Mouse (Mus musculus) adrenal gland (tissue): ENCODE data around the gene Wls.

Experiments used
- intact Hi-C: fragments of 180-260 bp; cut with DNase I; formaldehyde crosslinking; loops from one replicate; pipeline ENCODE4 v1.15.1; 2025
- long read RNA-seq, 2 experiments: library from polyadenylated mRNA; unstranded; transcript quantifications; one replicate each; pipeline ENCODE4 v2.0.0; 2020; ENCODE audit warnings: borderline replicate concordance in 1 of 2; ENCODE audit not compliant: insufficient replicate concordance in 1 of 2

Gene Wls
- long read RNA-seq, experiment 1, transcript Wls-201 (12 exons, 3,559 nt): major isoform, 26 of 42 reads
- long read RNA-seq, experiment 1, partial matches to known transcripts: 6 of 42 reads
- long read RNA-seq, experiment 1, other reads (novel, unspliced or antisense): 5 of 42 reads
- long read RNA-seq, experiment 2, transcript Wls-201 (12 exons, 3,559 nt): major isoform, 25 of 50 reads
- long read RNA-seq, experiment 2, partial matches to known transcripts: 10 of 50 reads
- long read RNA-seq, experiment 2, other reads (novel, unspliced or antisense): 12 of 50 reads

DNA sequence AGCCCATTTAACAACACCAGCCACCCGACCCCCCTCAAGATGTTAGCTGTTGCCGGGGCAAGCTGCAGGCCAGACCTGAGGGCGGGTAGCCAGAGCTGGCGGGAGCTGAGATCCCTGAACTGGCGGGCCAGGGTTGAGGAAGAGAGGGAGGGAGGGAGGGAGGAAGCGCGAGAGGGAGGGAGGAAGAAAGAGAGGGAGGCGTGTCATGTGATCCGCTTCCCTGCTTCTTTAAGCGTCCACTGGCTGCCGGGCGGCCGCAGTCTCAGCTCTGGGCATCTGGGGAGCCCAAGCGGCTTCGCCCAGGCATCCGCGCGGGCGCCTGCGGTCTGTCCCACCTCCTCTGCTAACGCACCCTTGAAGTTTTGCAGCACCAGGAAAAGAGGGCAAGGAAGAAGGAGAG is at the start of gene Wls:
Gene Wls (plus strand): TSS at position 192 of the 400 bp plus-strand sequence.
- intact Hi-C loops: no loop called here

- intact Hi-C loops: no loop called here
These were observed 49.7 kb upstream of the Wls start for GRCm38 (mm10) chr3:159789781-159790180.

GRCm38 (mm10) chr3:159831535-159831934 is 7.9 kb upstream of the Wls start:
- intact Hi-C loops: no loop called here

- intact Hi-C loops: loop anchor here (5.0 kb wide), 1 partner anchor 47 kb away; no protein-coding TSS in a partner anchor
These were observed 737 bp downstream of the Wls start for GRCm38 (mm10) chr3:159840002-159840816.

DNA sequence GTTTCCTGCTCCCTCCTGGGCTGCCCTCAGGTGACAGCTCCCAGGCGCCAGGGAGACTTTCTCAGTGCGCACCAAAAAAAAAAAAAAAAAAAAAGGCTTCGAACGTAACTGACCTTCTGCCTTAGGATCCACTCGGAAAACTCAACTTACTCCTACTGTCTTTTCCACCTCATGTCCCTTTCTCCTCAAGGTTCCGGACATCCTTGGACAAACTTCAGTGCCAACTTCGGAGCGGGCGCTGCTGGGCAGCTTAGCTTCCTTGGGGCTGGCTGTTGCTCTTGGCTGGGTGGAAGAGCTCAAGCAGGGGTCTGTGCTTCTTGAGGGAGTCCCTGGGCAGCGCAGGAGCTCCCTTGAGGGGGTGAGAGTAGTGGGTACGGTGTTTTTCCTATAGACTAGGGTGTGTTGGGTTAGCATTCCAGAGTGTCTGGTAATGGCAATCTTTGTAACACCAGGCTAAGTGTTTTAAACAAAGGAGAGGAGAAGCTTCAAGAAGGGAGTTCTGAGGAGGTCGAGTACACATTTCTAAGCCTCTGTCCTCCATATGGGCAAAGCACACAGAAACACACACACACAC is 1.4 kb downstream of the Wls start:
- intact Hi-C loops: loop anchor here (5.0 kb wide), 1 partner anchor 46 kb away; no protein-coding TSS in a partner anchor

DNA sequence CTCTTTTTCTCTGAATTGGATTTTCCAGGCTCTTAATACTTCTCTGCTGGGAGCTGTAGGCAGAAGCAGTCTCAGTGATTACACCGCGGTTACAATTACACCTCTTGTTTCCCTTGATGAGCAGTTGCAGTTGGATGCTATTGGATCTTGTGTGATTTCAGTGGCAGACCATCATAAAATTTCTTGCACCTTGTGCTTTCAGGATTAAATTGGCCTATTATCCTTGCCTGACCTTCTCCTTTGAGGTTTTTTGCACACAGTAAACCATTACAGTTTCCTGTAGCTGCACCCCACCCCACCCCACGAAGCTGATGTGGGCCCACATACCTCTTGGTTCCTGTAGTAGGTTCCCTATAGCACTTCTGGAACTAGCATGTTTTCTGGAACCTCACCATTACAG is 2.0 kb downstream of the Wls start:
- intact Hi-C loops: loop anchor here (5.0 kb wide), 1 partner anchor 46 kb away; no protein-coding TSS in a partner anchor

GRCm38 (mm10) chr3:159843135-159843534 is 3.7 kb downstream of the Wls start:
- intact Hi-C loops: loop anchor here (5.0 kb wide), 1 partner anchor 44 kb away; no protein-coding TSS in a partner anchor

GRCm38 (mm10) chr3:159847410-159848016 is 8.0 kb downstream of the Wls start:
- intact Hi-C loops: no loop called here

GRCm38 (mm10) chr3:159848156-159848555 is 8.7 kb downstream of the Wls start:
- intact Hi-C loops: no loop called here

- intact Hi-C loops: no loop called here
These were observed 12.0 kb downstream of the Wls start for GRCm38 (mm10) chr3:159851476-159851875.

GRCm38 (mm10) chr3:159851980-159852379 is 12.5 kb downstream of the Wls start:
- intact Hi-C loops: no loop called here

DNA sequence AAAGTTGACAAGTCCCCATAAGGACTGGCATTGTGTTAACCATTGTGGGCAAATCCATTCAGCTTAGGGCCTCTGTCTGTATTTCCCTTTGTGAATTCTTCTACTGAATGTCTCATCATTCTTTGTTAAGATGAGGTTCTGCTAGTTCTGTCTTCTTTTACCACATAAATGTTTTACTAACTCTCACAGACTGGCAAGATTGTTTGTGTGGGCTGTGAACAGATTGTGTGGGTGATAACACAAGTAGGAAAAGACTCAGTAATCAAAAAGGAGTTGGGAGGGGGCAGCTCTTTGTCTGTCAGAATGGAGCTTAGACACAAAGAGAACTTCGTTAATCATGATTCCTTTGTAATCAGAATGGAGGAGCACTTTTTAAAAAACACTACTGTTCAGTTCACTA is 17.6 kb downstream of the Wls start:
- intact Hi-C loops: no loop called here

DNA sequence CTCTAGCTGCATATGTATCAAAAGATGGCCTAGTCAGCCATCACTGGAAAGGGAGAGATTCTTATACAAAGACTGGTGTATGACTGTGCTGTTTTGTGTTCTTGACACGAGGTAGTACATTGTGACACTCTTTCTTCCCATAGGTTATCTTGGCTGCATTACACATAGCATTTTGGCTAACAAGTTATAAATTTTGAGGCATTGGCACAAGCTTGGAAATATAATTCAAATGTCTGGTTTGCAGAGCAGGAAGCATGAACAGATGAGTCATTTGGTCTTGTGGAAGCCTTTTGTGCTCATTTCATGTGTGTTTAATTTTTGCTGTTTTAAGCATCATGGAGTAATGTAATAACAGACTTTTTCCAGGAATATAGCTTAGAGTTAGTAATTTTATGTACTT is 26.2 kb downstream of the Wls start:
- intact Hi-C loops: no loop called here

GRCm38 (mm10) chr3:159878983-159879382 is 39.5 kb downstream of the Wls start:
- intact Hi-C loops: no loop called here

DNA sequence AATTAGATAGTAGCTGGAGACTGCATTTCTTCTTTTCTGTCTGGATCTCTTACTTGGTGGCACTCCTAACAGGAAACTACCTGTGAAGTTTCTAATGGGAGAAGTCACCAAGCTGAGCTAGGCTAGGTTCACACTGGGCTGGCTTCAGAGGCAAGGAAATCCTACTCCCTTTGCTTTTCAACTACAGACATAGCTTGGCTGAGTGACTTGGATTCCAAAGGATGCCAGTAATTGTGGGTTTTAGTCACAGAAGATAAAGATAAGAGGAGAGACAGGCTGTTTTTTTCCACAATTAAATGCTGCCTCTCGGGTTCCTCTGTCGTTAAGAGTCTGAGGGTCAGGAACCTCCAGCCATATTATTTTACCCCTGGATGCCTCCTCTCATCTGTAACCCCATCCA is 43.9 kb downstream of the Wls start:
- intact Hi-C loops: no loop called here

DNA sequence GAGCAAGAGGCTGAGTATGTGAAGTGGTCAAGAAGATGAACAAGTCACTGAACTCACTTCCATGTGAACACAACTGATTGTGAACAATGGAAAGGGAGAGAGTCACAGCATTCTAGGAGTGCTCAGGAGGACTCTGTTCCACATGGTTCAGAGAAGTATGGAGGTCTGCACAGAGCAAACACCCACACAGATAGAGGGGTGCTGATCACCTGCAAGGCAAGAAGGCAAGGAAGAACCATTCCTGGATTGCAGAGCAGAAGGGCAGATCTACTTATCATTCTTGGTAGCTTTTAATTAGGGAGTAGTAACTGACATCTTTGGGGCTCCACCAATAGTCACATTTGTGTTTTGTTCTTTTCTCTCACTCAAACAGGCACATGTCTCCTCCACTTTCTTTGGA is 45.3 kb downstream of the Wls start:
- intact Hi-C loops: loop anchor here (5.0 kb wide), 1 partner anchor 43 kb away; no protein-coding TSS in a partner anchor

- intact Hi-C loops: loop anchor here (5.0 kb wide), 1 partner anchor 43 kb away; no protein-coding TSS in a partner anchor
These were observed 45.8 kb downstream of the Wls start for GRCm38 (mm10) chr3:159885271-159885670.

DNA sequence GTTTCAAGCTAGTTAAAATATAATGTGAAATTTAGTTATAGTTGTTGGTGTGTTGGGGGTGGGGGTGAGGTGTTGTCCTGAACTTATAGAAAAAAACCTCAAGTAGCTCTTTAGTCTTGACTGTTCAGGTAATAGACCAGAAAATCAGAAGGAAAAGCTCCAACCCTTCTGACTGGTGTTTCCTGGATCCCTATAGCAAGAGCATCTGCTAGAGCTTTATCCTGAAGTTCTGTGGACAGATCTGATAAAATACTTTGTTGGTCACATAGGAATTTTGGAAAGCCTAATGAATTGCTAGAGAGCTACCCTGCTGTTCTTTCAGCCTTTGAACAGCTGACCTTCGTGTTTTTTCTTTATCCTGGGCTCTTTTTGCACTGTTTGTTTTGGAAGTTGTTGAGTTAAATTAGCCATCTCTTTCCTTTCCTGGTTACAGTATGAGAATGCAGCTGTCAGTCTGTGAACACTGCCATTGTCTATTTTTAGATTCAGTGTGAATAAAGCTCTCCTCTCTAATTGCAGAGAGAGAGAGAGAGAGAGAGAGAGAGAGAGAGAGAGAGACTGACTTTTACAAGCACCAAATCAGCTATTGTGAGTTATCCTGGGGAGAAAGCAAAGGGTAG is 46.4 kb downstream of the Wls start:
- intact Hi-C loops: loop anchor here (5.0 kb wide), 1 partner anchor 44 kb away; no protein-coding TSS in a partner anchor

- intact Hi-C loops: no loop called here
These were observed 50.9 kb downstream of the Wls start for GRCm38 (mm10) chr3:159890176-159891056.
